Mouse (Mus musculus): ENCODE measurements around the gene Gabpb1. TPM values are rescaled to one million over a fixed set of nuclear protein-coding genes. Genes with fewer than 3 reads are reported as not detected.

The Gabpb1 gene
- polyA plus RNA-seq, 1 experiment from 2014 or later, result 28.5 TPM

DNA sequence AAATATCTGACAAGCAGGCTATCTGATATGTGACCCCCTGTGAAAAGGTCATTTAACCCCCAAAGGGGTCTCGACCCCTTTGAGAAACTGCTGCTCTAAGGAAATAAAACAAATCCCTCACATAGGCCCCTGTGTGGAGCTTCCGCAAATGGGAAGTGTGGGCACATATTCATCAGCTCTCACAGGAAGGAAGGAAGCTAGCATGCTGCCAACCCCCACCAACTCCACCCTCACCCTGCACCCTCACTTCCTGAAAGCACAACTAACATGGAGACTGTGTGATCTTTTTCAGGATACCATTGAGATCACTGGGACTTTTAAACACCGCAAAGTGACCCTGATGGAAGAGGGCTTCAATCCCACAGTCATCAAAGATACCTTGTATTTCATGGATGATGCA is 88.7 kb downstream of the Gabpb1 start:
- peaks cover 24% of the 10 kb centered on the region; the same call in 1 of the 2 replicates for H3K36me3 ChIP-seq
- 62% methylated on average over 3 of the region's 3 CpGs for WGBS (ENCODE audit: insufficient replicate concordance)
- no peaks in the 10 kb centered on the region for H3K4me1 ChIP-seq (replicated peaks)
- no peak overlapping the region for H3K4me2 ChIP-seq
- no peak overlapping the region for H3K4me3 ChIP-seq (replicated peaks)
- H3K9me3 ChIP-seq (replicated peaks), result no peaks in the 10 kb centered on the region
- H3K9ac ChIP-seq, result no peak overlapping the region
- DNase-seq (no peak), ATAC-seq (ENCODE audit: low read depth) (no peak)
- no peak overlapping the region for H3K27ac ChIP-seq
- no peaks in the 10 kb centered on the region for H3K27me3 ChIP-seq

DNA sequence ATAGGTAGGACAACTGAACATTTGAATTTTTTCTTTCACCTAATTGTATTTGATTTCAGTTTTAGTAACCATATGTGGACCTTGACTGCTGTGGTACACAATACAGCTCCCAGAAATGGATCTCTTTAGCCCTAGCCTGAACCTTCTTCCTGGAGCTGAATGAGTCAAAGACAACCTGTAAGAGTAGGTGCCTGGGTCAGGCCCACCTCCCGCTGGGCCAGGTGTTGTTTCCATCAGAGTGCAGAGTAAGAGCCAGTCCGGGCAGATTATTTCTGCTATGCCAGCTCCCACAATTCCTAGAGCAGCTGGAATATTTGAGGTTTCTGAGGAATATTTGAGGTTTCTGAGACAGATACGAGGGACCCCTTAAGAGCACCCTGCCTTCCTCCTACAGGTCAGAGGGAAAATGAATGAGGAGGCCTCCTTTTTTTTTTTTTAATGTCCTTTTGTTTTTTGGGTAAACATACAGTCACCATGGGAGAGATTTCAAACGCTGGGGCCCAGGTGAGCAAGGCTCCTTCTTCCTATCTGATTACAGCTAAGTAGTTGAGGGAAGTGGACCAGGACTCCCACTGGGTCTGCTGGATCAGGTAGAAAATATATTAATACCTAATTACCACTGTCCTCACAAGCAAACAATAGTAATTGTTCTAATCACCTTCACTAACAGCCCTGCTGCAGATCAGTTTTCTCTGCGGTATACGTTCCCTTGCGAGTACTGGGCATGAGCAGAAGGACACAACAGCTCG is 91.3 kb downstream of the Gabpb1 start:
- H3K4me3 ChIP-seq (replicated peaks), result no peak overlapping the region
- H3K4me2 ChIP-seq, result no peak overlapping the region
- no peaks in the 10 kb centered on the region for H3K27me3 ChIP-seq
- H3K4me1 ChIP-seq (replicated peaks), result no peaks in the 10 kb centered on the region
- H3K9ac ChIP-seq, result no peak overlapping the region
- DNase-seq (no peak), ATAC-seq (ENCODE audit: low read depth) (no peak)
- H3K27ac ChIP-seq, result no peak overlapping the region
- WGBS (ENCODE audit: insufficient replicate concordance), result 72% methylated on average over 8 of the region's 8 CpGs
- H3K9me3 ChIP-seq (replicated peaks), result no peaks in the 10 kb centered on the region
- H3K36me3 ChIP-seq, result peaks cover 24% of the 10 kb centered on the region; the same call in 1 of the 2 replicates

DNA sequence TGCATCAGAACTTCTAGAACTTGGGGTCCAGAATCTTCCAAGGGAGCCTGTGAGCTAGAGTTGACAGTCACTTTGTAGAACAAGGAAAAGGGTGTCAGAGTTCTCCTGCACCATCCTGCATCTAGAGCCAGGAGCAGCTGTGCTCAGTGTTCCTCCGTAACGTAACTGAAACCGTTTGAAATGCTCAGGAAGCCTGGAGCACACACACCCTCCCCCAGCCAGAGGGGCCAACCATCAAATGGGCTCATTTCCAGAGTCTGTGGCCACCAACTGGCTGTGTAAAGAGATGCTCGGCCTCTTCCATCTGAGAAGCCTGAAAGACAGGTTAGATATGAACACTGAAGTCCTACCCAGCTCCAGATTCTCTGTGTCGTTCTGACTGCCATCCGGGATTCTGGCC is 92.2 kb downstream of the Gabpb1 start:
- Histone ChIP-seq H3K36me3 (peaks cover 24% of the 10 kb centered on the region; the same call in 1 of the 2 replicates), H3K4me2 (no peak overlapping the region), H3K27ac (no peak overlapping the region), H3K4me3 (replicated peaks) (no peak overlapping the region), H3K9me3 (replicated peaks) (no peaks in the 10 kb centered on the region), H3K27me3 (no peaks in the 10 kb centered on the region), H3K4me1 (replicated peaks) (no peaks in the 10 kb centered on the region), H3K9ac (no peak overlapping the region)
- 65% methylated on average over 6 of the region's 6 CpGs for WGBS (ENCODE audit: insufficient replicate concordance)
- ATAC-seq (ENCODE audit: low read depth) (no peak), DNase-seq (no peak)

DNA sequence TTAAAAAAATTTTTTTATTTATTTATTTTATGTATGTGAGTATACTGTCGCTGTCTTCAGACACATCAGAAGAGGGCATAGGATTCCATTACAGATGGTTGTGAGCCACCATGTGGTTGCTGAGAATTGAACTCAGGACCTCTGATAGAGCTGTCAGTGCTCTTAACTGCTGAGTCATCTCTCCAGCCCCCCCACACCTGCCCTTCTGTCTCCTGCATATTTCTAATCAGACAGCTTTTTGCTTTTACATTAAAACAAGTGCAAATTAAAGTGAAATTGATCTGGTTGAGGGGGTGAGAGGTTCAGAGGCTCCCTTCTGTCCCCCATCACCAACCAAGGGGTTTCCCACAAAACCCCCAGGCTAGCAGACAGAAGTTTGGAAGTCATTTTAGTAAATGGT is 96.9 kb downstream of the Gabpb1 start:
- no peaks in the 10 kb centered on the region for H3K4me1 ChIP-seq (replicated peaks)
- H3K4me2 ChIP-seq, result no peak overlapping the region
- H3K9me3 ChIP-seq (replicated peaks), result no peaks in the 10 kb centered on the region
- no peak overlapping the region for H3K9ac ChIP-seq
- H3K4me3 ChIP-seq (replicated peaks), result no peak overlapping the region
- no peak overlapping the region for H3K27ac ChIP-seq
- no peak for ATAC-seq (ENCODE audit: low read depth)
- H3K36me3 ChIP-seq, result 0 out of 2 replicates have a peak, but pooled peaks cover 5% of the 10 kb centered on the region
- H3K27me3 ChIP-seq, result no peaks in the 10 kb centered on the region
- WGBS (ENCODE audit: insufficient replicate concordance), result 69% methylated on average over 1 of the region's 1 CpGs
- no peak for DNase-seq

Other genes starting within 250 kb of the Gabpb1 start
- gene Atp8b4, start 175.7 kb downstream of the Gabpb1 start, polyA plus RNA-seq (2015; fragmentation: Nextera tagmentation; extraction: Ambion mirVana), result 4.1 and 4.6 TPM in 2 replicates
- gene Slc27a2, start 123.9 kb downstream of the Gabpb1 start, polyA plus RNA-seq (2015; fragmentation: Nextera tagmentation; extraction: Ambion mirVana), result 63.7 and 72.8 TPM in 2 replicates
- gene Hdc, start 57.0 kb downstream of the Gabpb1 start, polyA plus RNA-seq (2015; fragmentation: Nextera tagmentation; extraction: Ambion mirVana), result 7.4 and 8.0 TPM in 2 replicates
- gene Usp8, start 31.0 kb upstream of the Gabpb1 start, polyA plus RNA-seq (2015; fragmentation: Nextera tagmentation; extraction: Ambion mirVana), result 18.0 and 25.6 TPM in 2 replicates
- gene Usp50, start 107.1 kb upstream of the Gabpb1 start, polyA plus RNA-seq (2015; fragmentation: Nextera tagmentation; extraction: Ambion mirVana), result 1.8 and 2.1 TPM in 2 replicates
- 20.8 and 22.0 TPM in 2 replicates for gene Trpm7, start 199.9 kb upstream of the Gabpb1 start, polyA plus RNA-seq (2015; fragmentation: Nextera tagmentation; extraction: Ambion mirVana)

Measured in liver, embryonic 13.5 days (tissue).